Mouse (Mus musculus) cerebellum, adult 2 months (tissue): ENCODE measurements around the gene Chrna9.

Source experiments
- CTCF ChIP-seq: fragments of 200-500 bp; IDR thresholded peaks from 2 replicates; pipeline ENCODE4 v1.5.1; 2011; ENCODE audit warnings: low read depth, mild to moderate bottlenecking, control low read depth, low read length, moderate library complexity, borderline replicate concordance; ENCODE audit not compliant: insufficient read depth
- POLR2A ChIP-seq: fragments of 200-500 bp; IDR thresholded peaks from 2 replicates; pipeline ENCODE4 v1.6.1; 2011; ENCODE audit warnings: low read length, control low read depth, borderline replicate concordance; ENCODE audit not compliant: insufficient read depth

GRCm38 (mm10) chr5:65949822-65950221 is 15.1 kb downstream of the Chrna9 start:
- no peak for TF ChIP-seq CTCF
- no peak for TF ChIP-seq POLR2A
